Mouse (Mus musculus) E14TG2a.4 (cell line): ENCODE data around the gene Ago1.

ENCODE experiments used
- CTCF ChIP-seq: conservative IDR thresholded peaks from 2 replicates; pipeline ENCODE4 v1.5.1; 2014; ENCODE audit warnings: low read length
- POU5F1 ChIP-seq: IDR thresholded peaks from 2 replicates; pipeline ENCODE4 v1.6.1; 2014; ENCODE audit warnings: low read length, borderline replicate concordance

- TF ChIP-seq CTCF = no peak
- no peak for TF ChIP-seq POU5F1
These were observed 14.6 kb upstream of the Ago1 start for GRCm38 (mm10) chr4:126482951-126483350.
